Mouse (Mus musculus): ENCODE results near the gene Nuak2. TPM values are rescaled to one million over a fixed set of nuclear protein-coding genes. Genes with fewer than 3 reads are reported as not detected.
A peak's percentile ranks its signal among the peaks of the same experiment; 100 is the strongest.

Gene Nuak2
- polyA plus RNA-seq, 1 experiment from 2014 or later, result 20.1 TPM

DNA sequence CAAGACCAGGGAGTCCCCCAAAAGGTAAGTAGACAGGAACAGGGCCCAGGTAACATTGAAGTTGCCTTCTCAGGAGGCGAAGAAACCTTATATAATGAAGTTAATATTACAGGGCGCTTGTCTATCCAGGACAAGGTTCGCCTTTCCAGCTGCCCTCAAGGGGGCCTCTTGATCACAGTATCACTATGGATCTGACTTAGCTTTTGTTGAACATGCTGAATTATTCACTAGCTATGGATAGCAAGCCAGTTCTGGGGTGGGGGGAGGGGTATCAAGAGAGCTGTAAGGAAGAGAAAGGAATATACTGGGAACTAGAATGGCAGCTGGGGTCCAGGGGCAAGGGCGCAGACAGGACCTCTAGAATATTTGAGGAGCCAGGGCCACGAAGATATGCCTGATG is 56.4 kb downstream of the Nuak2 start:
- peak overlapping the region; percentile 64; the same call in 1 of the 2 replicates for H3K27ac ChIP-seq (ENCODE audit: low read depth, low read length)
- H3K9me3 ChIP-seq (replicated peaks; ENCODE audit: control insufficient read depth, low read length), result no peaks in the 10 kb centered on the region
- no peak overlapping the region for H3K4me2 ChIP-seq (ENCODE audit: low read length)
- DNase-seq (ENCODE audit: low spot score) (no peak), ATAC-seq (no peak)
- H3K27me3 ChIP-seq (replicated peaks; ENCODE audit: control insufficient read depth, insufficient read depth, low read length), result no peaks in the 10 kb centered on the region
- H3K4me1 ChIP-seq (ENCODE audit: control insufficient read depth, insufficient read depth, low read length), result peaks cover 49% of the 10 kb centered on the region
- no peak overlapping the region for H3K9ac ChIP-seq (ENCODE audit: low read length)
- H3K36me3 ChIP-seq (ENCODE audit: control insufficient read depth, insufficient read depth, low read length), result peaks cover 17% of the 10 kb centered on the region
- H3K4me3 ChIP-seq (ENCODE audit: low read depth, low read length), result no peak overlapping the region
- 80% methylated on average over 5 of the region's 5 CpGs for WGBS

DNA sequence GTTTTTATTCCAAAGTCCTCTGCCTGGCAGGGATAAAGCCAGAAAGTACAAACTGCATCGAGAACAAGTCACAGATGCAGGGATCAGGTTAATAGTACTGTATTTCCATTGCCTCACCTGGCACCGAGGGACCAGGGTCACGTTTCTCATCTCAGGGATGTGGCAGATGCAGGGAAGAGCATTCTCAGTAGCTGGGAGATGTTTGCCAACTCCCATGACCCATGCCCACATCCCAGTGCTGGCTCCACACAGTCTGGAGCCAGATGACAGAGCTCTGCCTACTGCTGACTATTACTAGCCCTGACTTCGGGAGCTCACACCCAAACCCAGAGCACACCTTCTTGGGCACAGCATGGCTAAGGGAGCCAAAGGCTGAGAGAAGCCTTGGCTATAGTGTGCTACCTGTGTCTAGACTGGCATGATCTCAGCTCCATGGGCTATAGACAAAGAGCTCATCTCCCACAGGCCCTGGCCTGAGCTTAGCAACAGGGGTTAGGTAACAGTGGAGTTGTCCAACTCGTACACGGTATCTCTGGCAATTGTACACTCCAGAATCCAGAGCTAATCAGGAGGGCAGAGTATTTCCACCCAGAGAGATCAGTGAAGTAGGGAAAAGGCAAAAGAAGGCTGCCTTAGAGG is 57.1 kb downstream of the Nuak2 start:
- WGBS, result 85% methylated on average over 6 of the region's 6 CpGs
- H3K27me3 ChIP-seq (replicated peaks; ENCODE audit: control insufficient read depth, insufficient read depth, low read length), result no peaks in the 10 kb centered on the region
- no peaks in the 10 kb centered on the region for H3K9me3 ChIP-seq (replicated peaks; ENCODE audit: control insufficient read depth, low read length)
- no peak for ATAC-seq
- no peak overlapping the region for H3K4me2 ChIP-seq (ENCODE audit: low read length)
- H3K4me1 ChIP-seq (ENCODE audit: control insufficient read depth, insufficient read depth, low read length), result peaks cover 49% of the 10 kb centered on the region
- no peak overlapping the region for H3K4me3 ChIP-seq (ENCODE audit: low read depth, low read length)
- DNase-seq (ENCODE audit: low spot score), result no peak
- H3K9ac ChIP-seq (ENCODE audit: low read length), result 0 out of 2 replicates have a peak overlapping the region, but pooled peaks have one; percentile 3
- H3K36me3 ChIP-seq (ENCODE audit: control insufficient read depth, insufficient read depth, low read length), result peaks cover 23% of the 10 kb centered on the region
- peak overlapping the region; percentile 64; the same call in 1 of the 2 replicates for H3K27ac ChIP-seq (ENCODE audit: low read depth, low read length)

DNA sequence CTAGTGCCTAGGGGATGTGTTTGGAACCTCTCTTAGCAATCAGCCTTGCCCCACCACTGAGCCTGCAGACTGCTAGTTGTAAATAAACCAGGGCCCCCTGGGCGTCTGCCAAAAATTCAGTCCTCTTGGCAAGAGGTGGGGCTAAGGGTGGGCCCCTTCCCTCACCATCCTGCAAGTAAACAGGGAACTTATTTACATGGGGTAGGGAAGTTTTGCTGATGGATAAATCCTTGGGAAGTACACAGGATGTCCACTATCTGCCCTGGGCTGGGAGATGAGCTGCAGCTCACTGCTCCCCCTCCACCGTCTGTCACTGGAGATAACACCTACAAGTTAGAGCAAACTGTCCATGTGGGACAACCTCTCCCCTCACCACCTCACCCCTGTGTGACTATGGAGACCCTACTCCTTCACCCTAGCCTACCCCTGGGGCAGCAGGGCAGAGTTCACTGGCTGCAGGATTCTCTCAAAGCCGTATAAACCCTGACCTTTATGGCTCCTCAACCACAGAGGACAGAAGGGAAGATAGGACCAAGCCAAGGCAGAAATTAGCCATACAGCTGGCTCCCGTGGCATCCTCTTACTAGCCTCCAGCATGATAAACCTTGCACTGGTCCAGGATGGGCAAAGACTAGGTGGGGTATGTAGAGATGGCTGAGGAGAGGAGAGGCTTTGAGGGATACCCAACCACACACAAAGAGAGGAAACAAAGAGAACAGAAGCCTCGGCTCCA is 58.4 kb downstream of the Nuak2 start:
- DNase-seq (ENCODE audit: low spot score), result peak; percentile 88
- H3K4me1 ChIP-seq (ENCODE audit: control insufficient read depth, insufficient read depth, low read length), result peaks cover 49% of the 10 kb centered on the region
- H3K4me2 ChIP-seq (ENCODE audit: low read length), result no peak overlapping the region

DNA sequence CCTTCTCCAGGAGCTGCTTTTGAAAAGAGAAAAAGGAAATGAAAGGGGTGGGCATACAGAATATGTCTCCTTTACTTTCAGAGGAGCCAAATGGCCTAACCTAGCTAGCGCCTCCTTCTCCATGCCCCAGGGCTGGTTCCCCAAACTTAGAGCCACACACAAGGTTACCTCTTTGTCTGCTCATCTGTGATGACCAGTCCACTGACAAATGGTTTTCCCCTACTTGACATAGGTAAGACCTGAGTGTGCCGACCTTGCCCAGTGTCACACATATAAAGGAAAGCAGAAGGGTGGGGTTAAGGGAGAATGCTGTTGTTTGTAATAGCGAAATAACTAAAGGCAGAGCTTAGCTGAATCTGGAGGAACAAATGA is 58.9 kb downstream of the Nuak2 start:
- Histone ChIP-seq H3K4me2 (ENCODE audit: low read length) (no peak overlapping the region), H3K4me1 (ENCODE audit: control insufficient read depth, insufficient read depth, low read length) (peaks cover 49% of the 10 kb centered on the region), H3K9ac (ENCODE audit: low read length) (0 out of 2 replicates have a peak overlapping the region, but pooled peaks have one; percentile 13), H3K4me3 (ENCODE audit: low read depth, low read length) (no peak overlapping the region), H3K27me3 (replicated peaks; ENCODE audit: control insufficient read depth, insufficient read depth, low read length) (no peaks in the 10 kb centered on the region), H3K36me3 (ENCODE audit: control insufficient read depth, insufficient read depth, low read length) (peaks cover 37% of the 10 kb centered on the region), H3K27ac (ENCODE audit: low read depth, low read length) (peak overlapping the region; percentile 50; the same call in 1 of the 2 replicates), H3K9me3 (replicated peaks; ENCODE audit: control insufficient read depth, low read length) (no peaks in the 10 kb centered on the region)
- no peak for DNase-seq (ENCODE audit: low spot score)
- ATAC-seq, result no peak
- 63% methylated on average over 3 of the region's 3 CpGs for WGBS

More for the DNA sequence above, 58.4 kb downstream of the Nuak2 start:
- peak; percentile 70 for ATAC-seq
- peaks cover 36% of the 10 kb centered on the region for H3K36me3 ChIP-seq (ENCODE audit: control insufficient read depth, insufficient read depth, low read length)
- no peak overlapping the region for H3K4me3 ChIP-seq (ENCODE audit: low read depth, low read length)
- H3K27ac ChIP-seq (ENCODE audit: low read depth, low read length), result peak overlapping the region; percentile 46; the same call in 1 of the 2 replicates
- 42% methylated on average over 5 of the region's 5 CpGs for WGBS
- no peaks in the 10 kb centered on the region for H3K27me3 ChIP-seq (replicated peaks; ENCODE audit: control insufficient read depth, insufficient read depth, low read length)
- H3K9ac ChIP-seq (ENCODE audit: low read length), result no peak overlapping the region
- no peaks in the 10 kb centered on the region for H3K9me3 ChIP-seq (replicated peaks; ENCODE audit: control insufficient read depth, low read length)

DNA sequence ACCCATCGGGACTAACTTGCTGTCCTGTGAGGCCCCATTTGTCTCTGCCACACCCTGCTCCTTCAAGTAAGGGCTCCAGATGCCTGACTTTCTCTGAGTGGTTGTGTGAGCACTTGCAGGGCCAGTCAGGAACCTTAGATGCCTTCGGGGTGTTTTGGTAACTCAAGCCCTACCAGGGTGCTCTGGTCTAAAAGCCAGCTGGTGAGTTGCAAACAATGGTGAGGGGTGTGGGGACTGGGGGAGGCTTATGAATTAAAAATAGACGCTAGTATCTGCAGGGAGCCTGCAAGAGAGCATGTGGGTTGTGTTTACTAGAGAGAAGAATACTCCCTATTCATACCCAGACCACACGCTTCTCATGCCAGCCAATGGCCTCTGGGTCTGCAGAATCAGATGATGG is 59.3 kb downstream of the Nuak2 start:
- Histone ChIP-seq H3K27ac (ENCODE audit: low read depth, low read length) (peak overlapping the region; percentile 50; the same call in 1 of the 2 replicates), H3K4me1 (ENCODE audit: control insufficient read depth, insufficient read depth, low read length) (peaks cover 49% of the 10 kb centered on the region), H3K36me3 (ENCODE audit: control insufficient read depth, insufficient read depth, low read length) (peaks cover 38% of the 10 kb centered on the region), H3K4me2 (ENCODE audit: low read length) (no peak overlapping the region), H3K9me3 (replicated peaks; ENCODE audit: control insufficient read depth, low read length) (no peaks in the 10 kb centered on the region), H3K27me3 (replicated peaks; ENCODE audit: control insufficient read depth, insufficient read depth, low read length) (no peaks in the 10 kb centered on the region), H3K4me3 (ENCODE audit: low read depth, low read length) (no peak overlapping the region), H3K9ac (ENCODE audit: low read length) (0 out of 2 replicates have a peak overlapping the region, but pooled peaks have one; percentile 13)
- ATAC-seq, result peak; percentile 29; the same call in 1 of the 2 replicates
- no peak for DNase-seq (ENCODE audit: low spot score)
- 30% methylated on average over 4 of the region's 4 CpGs for WGBS

DNA sequence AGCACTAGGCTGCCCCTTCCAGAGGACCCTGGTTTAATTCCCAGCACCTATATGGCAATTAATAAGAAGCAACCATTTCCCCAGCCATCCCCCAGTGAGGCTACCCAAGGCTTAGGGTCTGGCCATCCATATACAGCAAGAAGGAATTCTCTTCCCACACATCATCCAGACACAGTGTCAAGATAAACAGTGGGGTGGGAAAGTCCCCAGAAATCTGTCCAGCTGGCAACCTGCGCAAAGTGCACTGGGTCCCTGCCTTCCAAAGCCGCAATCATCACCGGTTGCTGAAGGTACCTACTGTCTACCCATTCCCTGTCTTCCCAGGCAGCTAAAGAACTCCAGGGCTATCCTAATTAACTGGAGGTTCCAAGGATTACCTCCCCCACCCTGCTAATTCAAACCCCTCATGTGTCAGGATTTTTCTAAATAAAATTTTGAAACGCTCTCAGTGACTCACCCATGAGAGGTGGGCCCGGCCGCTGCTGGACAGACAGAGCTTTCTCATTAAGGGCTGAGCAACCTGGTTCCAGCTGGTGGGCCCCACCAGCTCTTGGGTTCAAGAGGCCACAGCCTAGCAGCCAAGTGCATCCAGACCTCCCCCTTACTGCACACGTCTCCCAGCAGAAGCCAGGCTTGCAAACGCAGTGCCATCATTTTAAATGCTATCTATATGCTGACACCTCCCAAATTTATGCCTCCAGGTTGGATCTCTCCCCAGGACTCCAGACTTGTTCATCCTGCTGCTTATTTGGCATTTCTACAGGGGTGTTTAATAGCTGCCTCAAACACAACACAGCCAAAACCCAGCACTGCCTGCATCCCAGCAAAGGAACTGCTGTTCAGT is 60.5 kb downstream of the Nuak2 start:
- DNase-seq (ENCODE audit: low spot score) (no peak), ATAC-seq (no peak)
- no peak overlapping the region for H3K27ac ChIP-seq (ENCODE audit: low read depth, low read length)
- H3K4me3 ChIP-seq (ENCODE audit: low read depth, low read length), result no peak overlapping the region
- no peak overlapping the region for H3K9ac ChIP-seq (ENCODE audit: low read length)
- no peak overlapping the region for H3K4me2 ChIP-seq (ENCODE audit: low read length)
- H3K9me3 ChIP-seq (replicated peaks; ENCODE audit: control insufficient read depth, low read length), result no peaks in the 10 kb centered on the region
- no peaks in the 10 kb centered on the region for H3K27me3 ChIP-seq (replicated peaks; ENCODE audit: control insufficient read depth, insufficient read depth, low read length)
- H3K4me1 ChIP-seq (ENCODE audit: control insufficient read depth, insufficient read depth, low read length), result peaks cover 47% of the 10 kb centered on the region
- WGBS, result 79% methylated on average over 8 of the region's 8 CpGs
- peaks cover 42% of the 10 kb centered on the region for H3K36me3 ChIP-seq (ENCODE audit: control insufficient read depth, insufficient read depth, low read length)

DNA sequence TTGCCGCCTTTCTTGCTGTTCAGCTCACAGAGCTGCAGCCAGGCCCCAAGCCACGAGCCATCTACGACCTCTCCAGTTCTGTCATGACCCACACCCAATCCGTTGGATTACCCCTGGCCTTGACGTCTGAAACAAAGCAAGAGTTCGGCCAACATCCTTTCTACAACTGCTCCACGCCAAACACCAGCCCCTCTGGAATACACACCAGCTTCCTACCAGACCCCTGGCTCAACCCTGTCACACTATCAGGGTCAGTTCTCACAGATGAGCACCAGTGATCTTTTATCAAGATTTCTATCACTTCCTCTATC is 61.1 kb downstream of the Nuak2 start:
- 71% methylated on average over 7 of the region's 7 CpGs for WGBS
- Histone ChIP-seq H3K4me2 (ENCODE audit: low read length) (no peak overlapping the region), H3K9ac (ENCODE audit: low read length) (no peak overlapping the region), H3K4me1 (ENCODE audit: control insufficient read depth, insufficient read depth, low read length) (peaks cover 41% of the 10 kb centered on the region), H3K27ac (ENCODE audit: low read depth, low read length) (no peak overlapping the region), H3K4me3 (ENCODE audit: low read depth, low read length) (no peak overlapping the region), H3K9me3 (replicated peaks; ENCODE audit: control insufficient read depth, low read length) (no peaks in the 10 kb centered on the region), H3K36me3 (ENCODE audit: control insufficient read depth, insufficient read depth, low read length) (peaks cover 47% of the 10 kb centered on the region), H3K27me3 (replicated peaks; ENCODE audit: control insufficient read depth, insufficient read depth, low read length) (no peaks in the 10 kb centered on the region)
- no peak for DNase-seq (ENCODE audit: low spot score)
- ATAC-seq, result no peak

DNA sequence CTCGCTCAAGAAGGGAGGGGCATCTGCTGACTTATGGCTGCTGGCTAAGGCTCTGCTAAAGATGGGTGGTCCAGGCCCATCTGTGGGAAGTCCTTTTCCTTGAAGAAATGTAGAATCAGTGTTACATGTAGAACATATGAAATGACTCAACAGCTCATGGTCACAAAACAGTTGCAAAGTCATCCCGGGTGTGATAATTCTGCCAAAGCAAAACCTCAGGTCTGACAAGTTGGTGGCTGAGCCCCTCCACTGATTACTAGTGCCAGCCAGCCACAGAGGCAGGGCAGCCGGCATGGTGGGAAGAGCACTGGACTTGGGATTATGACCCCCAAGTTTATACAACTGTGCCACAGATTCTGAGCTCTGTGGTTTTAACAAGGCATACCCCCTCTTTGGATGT is 61.9 kb downstream of the Nuak2 start:
- H3K36me3 ChIP-seq (ENCODE audit: control insufficient read depth, insufficient read depth, low read length), result peaks cover 49% of the 10 kb centered on the region
- no peak for ATAC-seq
- H3K4me1 ChIP-seq (ENCODE audit: control insufficient read depth, insufficient read depth, low read length), result peaks cover 33% of the 10 kb centered on the region
- H3K9ac ChIP-seq (ENCODE audit: low read length), result no peak overlapping the region
- WGBS, result 83% methylated on average over 3 of the region's 3 CpGs
- DNase-seq (ENCODE audit: low spot score), result no peak
- no peak overlapping the region for H3K27ac ChIP-seq (ENCODE audit: low read depth, low read length)
- H3K9me3 ChIP-seq (replicated peaks; ENCODE audit: control insufficient read depth, low read length), result no peaks in the 10 kb centered on the region
- no peak overlapping the region for H3K4me3 ChIP-seq (ENCODE audit: low read depth, low read length)
- no peaks in the 10 kb centered on the region for H3K27me3 ChIP-seq (replicated peaks; ENCODE audit: control insufficient read depth, insufficient read depth, low read length)
- no peak overlapping the region for H3K4me2 ChIP-seq (ENCODE audit: low read length)

Data from forebrain, embryonic 14.5 days (tissue).